Mouse (Mus musculus) cerebellum, adult 2 months (tissue): ENCODE measurements at regions not wholly inside any gene's neighbourhood (a gene's known extent, or its start where the extent isn't known, plus 50 kb on each side); places are given as distances from the start of the nearest gene placed in this dataset.

Experiments
- CTCF ChIP-seq: fragments of 200-500 bp; IDR thresholded peaks from 2 replicates; pipeline ENCODE4 v1.5.1; 2011; ENCODE audit warnings: low read depth, mild to moderate bottlenecking, control low read depth, low read length, moderate library complexity, borderline replicate concordance; ENCODE audit not compliant: insufficient read depth
- POLR2A ChIP-seq: fragments of 200-500 bp; IDR thresholded peaks from 2 replicates; pipeline ENCODE4 v1.6.1; 2011; ENCODE audit warnings: low read length, control low read depth, borderline replicate concordance; ENCODE audit not compliant: insufficient read depth

GRCm38 (mm10) chr15:18556457-18556856 lies 262.3 kb upstream of the Cdh10 start:
- TF ChIP-seq CTCF (no peak), POLR2A (no peak)
